Mouse (Mus musculus) cerebellum, postnatal 4 days (tissue): ENCODE measurements at regions not wholly inside any gene's neighbourhood (a gene's known extent, or its start where the extent isn't known, plus 50 kb on each side); places are given as distances from the start of the nearest gene placed in this dataset.

Experiments
- DNase-seq, 2 experiments: peaks; one replicate each; pipeline ENCODE4 v3.0.0; 2022; ENCODE audit warnings: low spot score in 2 of 2, mixed read lengths in 1 of 2

DNA sequence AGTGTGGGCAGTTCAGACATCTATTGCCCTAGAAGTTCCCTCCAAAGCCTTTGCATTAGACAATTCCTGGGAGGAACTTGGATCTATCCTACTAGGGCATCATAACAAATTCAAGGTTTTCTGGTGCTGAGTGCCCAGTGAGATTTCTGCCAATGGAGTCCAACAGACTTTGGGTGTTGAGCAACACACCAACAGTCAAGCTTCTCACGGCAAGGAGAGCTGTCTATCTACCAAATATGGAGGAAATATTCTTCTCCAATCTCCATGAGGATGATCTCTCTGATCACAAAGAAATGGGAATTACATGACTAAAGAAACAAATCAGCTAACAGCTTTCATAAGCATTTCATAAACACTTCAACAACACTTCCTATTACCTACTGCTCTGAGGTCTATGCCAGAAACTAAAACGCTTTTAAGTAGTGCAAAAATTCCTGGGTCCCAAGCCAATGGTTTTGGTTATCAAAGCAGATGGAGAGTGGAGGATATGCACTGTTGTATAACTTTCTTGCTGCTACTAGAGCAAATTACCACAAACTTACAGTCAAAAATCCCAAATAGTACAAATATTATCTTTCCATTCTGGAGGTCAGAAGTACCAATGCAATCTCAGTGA is 351.8 kb upstream of the Atp2b1 start:
- DNase-seq = no peak

DNA sequence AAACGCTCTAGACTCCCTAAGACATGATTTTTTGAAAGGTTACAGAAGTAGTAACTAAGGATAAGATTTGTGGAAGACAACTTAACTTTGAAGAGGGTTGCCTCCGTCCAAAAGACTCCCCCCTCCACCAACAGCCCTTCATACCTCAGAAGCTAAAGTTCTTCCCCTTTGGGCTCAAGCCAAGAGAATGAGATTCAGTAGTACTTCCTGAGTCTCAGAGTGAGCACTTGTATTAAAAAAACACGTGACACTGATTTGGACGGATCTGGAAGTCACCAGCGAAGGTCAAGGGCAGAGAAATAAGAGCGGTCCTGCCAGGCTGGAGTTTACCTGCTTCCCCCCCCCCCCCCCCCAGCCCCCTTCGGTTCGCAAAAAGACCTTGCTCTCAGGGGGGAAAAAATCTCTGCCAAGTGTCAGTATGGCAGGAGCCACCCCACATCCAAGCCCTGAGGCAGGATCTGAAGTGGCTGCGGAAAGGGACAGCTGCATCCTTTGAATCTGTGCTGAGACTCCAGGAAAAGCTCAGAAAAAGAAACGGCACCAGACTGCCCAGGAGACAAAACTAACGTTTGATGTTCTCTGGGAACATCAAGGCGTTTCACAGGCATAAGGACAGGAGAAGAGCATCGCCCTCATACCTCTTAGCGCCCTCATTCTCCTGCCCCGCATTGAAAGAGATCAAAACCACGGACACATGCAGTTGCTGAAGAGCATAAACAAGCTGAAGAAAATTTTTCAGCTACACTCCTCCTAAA is 341.2 kb upstream of the Atp2b1 start:
- DNase-seq = no peak

DNA sequence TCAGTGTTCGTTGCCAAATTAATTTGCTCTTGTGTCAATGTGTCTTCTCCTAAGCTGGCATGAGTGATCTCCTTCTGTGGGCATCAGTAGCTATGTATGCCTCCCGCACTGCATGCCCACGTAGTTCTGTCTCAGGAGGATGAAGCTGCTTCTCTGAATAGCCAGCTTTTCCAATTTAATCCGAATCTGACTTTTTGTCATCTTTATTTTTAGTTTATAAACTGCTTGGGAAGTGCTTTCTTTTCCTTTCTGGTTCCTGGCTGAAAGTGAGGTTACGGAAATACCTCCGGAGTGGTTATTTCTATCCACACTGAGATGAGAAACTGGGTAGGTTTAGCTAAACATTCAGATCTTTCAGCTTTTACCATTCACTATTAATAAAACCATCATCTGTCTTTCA is 337.2 kb upstream of the Atp2b1 start:
- no peak for DNase-seq

DNA sequence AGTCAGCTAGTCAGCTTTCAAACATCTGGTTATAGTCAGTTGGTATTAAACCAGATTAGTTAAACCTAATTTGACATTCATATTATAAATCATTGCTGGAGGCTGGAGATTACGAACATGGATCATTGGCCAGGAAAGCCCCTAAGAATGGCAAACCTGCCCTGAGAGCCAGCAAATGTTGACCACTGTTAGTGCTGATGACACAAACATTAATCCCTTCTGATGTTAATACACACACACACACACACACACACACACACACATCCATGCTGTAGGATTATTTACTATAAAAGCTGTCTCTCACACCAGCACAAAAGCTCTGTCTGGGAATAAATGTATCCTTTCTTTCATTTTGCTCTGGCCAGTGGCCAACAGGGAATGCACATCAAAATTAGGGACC is 329.4 kb upstream of the Atp2b1 start:
- no peak for DNase-seq

DNA sequence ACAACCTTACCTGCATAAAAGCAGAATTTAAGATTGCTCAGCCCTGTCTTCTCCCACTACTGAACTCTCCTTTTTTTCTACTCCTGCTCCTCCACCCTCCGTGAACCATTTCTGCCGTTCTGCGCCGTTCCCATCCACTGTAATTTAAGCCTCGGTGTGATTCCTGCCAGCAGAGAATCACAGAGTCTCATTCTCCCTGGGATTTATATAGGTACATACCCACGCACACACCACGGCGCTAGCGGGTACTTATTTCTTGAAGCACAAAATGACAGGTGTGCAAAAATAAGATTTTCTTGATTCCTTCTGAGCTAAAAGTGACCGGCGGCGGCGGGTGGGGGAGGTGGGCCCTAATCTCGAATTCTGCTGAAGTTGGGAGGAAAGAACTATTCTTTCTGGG is 324.5 kb upstream of the Atp2b1 start:
- DNase-seq = no peak

DNA sequence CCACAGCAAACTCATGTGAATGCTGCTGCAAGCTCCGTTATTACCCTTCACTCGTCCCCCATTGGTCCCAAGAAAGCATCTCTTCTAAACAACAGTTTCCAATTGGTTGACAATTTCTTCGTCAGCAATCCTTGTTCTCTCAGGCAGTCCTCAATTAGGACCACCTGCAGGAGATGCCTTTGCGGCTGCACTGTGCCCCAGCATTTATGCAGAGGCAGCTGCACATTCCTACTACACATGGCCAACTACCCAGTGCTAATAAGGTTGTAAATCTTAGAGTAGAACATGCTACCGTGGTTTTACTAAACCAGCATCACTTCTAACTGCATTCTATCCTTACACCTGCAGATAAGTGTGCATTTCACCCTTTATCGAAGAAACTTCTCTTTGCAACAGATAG is 322.1 kb upstream of the Atp2b1 start:
- no peak for DNase-seq

DNA sequence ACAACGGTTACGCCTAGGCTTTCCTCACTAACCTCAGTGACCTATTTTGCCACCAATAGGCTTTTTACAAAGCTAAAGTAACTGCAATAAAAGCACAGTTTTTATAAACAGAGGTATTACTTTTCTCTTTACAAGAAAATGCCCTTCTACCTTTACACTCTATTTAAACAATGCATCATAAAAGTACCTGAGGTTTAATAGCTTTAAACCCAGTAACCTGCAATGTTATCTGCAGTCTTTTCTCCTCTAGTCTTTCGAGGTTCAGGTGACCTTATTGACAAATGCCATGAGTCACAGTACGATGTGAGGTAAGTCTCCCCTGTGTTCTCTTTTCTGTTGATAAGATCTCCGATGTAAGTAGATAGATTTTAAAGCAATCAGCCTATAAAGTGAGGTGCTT is 320.3 kb upstream of the Atp2b1 start:
- DNase-seq = no peak

DNA sequence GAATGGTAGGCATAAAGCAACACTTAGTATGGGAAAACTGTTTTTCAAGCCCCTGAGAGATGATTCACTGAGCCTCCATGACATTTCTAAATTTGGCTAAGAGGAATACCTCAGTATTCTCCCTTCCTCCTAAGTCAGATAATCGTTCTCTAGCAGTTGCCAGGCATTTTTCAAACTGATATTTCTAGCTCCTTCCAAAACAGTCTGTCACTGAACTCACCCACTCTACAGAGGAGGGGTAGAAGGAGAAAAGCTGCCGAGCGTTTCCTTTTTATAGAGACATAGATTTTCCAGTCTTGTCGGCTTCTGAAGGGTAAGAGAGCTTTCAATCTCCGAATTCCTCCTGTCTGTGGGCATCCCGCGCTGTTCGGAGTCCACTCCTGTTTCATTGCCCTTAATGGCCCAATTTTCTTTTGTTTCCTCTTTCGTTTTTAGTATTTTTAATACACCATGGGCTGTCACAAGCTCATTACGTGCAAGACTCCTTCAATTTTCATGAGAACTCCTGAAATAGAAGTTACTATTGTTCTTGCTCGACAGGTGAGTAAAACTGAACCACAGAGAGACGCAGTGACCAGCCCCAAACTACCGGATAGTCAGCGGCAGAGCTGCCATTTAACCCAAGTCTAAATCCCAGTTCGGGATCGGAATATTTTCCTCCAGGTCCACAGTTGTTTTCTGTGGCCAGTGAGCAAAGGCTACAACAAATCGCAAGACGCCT is 305.8 kb upstream of the Atp2b1 start:
- DNase-seq = no peak

DNA sequence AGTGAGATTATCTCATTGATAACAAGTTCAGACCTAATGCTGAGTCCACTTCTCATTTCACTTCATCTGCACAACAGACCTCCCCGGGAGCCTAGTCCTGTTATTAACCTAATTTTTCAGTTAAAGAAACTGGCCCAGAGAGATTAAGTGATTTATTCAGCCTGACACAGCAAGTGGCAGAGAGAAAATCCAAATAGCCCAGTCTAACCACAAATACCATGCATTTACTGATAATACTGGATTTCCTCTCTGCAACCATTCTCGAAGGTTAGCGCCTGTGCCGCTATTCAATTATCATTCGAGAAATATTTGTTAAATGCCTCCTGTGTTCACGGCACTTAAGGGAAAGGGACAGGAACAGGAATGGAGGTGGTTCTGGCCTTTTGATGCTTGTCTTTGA is 303.5 kb upstream of the Atp2b1 start:
- DNase-seq = no peak

DNA sequence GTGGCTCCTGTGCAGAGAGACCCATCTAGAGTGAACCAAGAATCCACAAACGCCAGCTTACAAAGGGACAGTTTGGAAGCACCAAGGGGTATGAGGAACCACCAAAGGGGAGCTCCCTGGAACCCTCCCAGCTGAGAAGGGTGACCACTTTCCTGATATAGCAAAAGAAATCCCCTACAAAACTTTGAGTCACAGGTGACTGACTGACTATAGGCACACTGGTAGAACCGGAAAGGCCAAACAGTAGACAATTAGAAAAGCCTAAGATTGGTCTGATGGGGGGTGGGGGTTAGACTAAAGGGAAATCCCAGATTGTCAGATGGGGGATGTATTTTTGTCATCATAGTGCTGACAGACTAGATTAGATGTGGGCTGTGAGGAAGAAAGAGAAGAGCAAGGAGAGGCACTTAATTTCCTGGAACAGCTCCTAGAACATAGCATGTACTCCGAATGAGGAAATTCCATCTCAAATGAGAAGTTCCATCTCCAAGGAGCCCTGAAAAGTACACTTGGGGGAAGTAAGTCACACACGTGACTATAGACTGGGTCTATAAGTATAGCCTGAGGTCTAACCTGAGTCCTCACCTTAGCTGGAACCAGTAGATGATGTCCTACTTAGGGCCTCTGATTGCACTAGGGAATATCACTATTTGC is 302.4 kb upstream of the Atp2b1 start:
- no peak for DNase-seq

DNA sequence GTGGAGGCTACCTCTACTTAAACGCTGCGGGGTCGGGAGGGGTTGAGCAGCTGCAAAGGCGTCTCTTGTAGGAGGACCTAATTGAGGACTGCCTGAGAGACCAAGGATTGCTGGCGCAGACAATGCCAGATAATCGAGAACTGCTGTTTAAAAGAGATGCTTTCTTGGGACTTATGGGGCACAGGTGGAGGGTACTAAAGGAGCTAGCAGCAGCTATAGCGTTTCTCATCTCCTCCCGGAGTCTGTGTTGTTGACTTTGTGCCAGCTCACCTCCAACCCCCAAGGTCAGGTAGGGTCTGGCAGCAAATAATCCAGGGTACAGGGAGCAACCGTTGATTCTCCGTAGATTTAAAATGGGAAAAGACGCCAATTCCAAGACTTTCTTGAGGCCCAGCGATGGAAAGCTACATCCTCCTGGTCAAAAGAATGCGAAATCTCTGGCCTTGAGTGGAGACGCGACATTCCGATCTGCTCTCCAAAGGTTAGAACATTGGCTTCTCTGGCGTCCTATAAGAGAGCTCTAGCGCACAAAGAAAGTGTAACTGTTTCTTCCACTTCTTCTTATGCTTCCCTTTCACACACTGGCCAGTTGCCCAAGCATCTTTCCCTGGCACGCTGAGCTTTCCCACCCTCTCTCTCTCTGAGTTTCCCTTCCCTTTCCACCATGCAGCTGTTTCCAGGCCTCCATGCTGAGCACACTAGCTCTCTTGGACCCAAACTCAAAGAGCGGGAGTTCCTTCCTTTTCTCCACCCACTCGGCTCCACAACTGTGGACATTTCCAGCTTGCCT is 295.3 kb upstream of the Atp2b1 start:
- no peak for DNase-seq

DNA sequence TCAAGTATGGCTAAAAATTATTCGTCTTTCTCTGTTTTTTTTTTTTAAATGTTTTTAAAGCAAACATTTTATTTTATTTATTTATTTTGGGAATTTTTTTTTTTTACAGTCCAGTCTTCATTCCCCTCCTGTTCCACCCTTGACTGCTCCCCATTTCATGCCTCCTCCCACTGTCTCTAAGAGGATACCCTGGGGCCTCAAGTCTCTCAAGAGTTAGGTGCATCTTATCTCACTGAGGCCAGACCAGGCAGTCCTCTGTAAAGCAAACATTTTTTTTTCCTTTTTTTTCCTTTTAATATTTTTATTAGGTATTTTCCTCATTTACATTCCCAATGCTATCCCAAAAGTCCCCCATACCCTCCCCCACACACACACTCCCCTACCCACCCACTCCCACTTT is 290.1 kb upstream of the Atp2b1 start:
- no peak for DNase-seq

DNA sequence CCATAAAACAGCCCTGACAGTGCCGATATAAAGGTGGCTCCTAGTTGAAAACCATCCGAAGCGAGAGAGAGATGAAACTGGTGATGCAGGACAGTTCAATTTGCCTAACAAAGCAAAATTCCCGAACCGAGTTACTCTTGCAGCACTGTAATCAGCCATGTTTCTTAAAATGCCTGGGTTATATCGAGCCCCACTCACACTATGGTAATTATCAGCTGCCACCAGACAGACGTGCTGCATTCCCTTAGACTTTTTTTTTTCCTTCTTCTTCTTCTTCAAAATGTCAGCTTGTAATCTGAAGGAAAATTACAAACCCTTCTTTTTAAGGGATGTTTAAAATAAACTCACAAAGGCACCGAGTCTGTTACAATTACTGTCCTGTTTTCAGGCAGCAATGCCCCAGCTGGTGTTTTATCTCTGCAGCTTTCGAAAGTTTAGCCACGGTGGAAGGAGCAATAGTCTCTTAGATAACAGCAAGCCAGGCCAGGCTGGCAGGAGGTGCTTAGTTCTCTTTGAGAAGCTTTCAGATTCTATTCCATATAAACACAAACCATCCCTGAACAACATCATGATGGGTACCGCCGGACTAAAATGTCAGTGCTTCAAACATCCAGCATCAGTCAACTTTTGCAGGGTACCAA is 289.4 kb upstream of the Atp2b1 start:
- DNase-seq = no peak

DNA sequence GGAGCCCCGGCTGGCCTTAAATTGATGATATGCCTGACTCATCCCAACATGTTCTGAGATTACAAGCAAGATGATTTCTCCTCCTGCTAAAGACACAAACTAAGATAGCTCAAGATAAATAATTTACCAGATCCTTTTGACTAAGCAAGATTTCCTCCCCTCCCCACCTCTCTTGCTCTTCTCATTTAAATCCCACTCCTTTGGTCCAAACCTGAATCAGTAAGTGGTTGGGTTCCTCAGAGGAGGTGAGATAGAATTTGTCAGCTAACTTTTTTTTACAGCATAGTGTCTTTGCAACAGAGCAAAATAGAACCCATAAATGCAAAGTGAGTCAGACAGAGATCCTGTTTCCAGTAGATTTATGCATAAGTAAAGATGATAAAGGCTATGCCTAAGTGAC is 286.0 kb upstream of the Atp2b1 start:
- no peak for DNase-seq

DNA sequence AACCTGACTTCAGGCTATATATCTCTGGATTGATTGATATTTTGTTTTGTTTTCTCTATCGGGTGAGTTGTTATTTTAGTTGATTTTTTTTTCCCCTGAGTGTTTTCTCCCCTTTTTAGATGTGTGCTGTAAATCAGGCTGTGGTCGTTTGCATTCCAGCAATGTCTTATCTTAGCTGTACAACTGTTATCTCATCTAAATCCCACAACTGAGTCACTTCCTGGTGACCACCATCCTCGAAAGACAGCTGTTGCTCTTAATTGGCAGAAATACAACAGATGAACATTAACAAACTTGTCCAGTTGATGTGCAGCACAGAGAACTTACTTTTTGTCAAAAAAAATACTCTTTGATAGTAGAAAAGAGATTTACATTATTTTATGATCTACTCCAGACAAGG is 285.0 kb upstream of the Atp2b1 start:
- DNase-seq = no peak

DNA sequence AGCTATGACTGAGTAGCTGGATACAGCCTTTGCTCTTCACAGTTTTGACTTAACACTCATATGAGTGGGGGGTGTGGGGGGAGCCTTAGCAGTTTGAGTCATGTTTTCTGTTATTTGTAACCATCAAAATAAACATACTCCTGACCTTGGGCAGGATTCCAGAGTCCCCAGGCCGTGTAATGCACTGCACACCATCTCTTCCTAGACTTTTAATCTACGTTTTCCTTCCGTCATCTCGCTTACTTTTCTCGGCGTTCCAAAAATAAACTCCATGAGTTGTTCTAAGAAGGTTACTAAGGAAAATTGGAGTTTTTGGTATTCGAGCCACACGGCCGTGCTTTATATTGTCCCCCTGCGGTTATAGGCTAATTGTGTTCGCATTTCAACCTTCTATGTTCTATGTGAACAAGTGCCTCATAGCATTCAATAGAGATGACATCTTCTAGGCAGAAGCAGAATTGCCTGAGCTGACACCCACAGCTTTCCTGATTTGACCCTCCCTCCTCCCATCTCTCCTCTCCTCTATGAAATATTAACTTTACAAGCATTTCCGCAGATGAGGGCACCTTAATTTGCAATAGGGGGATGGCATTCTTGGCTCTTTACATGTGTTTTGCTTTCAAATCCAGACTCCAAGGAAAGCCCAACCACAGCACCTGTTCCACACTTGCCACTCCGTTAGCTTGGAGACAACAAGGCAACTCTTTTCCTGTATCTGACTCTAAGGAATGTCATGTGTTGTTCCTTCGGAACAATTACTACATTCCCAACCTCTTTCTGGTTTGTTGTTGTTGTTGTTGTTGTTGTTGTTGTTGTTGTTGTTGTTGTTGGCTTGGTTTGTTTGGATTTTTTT is 276.2 kb upstream of the Atp2b1 start:
- DNase-seq = no peak

DNA sequence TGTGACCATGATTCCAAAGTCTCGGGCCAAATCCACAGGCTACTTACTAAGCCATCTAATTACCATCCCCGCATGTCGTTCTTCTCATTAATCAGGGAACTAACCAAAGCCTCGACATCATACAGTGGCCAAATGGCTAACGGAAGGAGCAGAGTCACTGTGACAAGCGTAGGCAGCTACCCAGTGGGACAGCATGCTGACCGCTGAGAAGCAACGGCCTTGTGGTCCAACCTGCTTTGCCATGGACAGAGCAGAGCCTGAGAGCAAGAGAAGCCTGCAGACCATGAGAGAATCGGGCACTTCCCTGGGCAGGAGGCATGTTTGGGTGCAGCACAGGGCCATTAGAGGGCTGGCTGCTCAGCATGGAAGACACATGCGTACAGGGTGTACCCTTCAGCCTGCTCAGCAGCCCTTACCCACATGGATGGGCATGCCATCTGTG is 268.5 kb upstream of the Atp2b1 start:
- DNase-seq = peak; percentile 20 to 42

DNA sequence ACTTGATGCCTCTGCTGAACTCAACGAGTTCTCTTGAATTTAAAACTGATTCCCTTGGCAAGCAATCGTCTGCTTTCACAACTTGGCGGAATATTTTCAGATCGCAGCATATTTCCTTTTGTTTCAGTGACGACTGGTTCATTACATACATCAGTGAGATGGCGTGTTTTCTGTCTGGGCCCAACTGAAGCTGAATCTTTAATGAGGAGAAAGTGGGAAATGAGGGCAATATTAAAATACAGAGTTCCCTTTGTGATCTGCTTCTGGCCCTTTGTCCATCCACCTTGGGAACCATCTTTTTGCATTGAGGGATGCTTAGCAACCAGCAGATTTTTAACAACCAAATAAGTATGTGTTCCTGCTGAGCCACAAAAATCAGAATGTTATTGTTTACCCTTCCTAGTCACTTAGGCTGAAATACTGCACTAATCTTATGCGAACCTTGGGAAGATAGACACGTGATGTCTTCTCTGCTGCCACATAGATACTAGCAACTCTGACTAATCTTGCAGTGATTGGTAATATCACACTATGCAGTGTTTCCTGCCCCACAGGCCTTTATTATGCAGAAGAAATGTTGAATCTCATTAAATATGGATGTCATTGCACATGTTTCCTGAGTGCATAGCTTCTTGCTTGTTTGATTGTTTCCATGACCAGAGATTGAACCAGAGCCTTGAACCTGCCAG is 267.8 kb upstream of the Atp2b1 start:
- DNase-seq = peak in 1 of 2 experiments; percentile 3

DNA sequence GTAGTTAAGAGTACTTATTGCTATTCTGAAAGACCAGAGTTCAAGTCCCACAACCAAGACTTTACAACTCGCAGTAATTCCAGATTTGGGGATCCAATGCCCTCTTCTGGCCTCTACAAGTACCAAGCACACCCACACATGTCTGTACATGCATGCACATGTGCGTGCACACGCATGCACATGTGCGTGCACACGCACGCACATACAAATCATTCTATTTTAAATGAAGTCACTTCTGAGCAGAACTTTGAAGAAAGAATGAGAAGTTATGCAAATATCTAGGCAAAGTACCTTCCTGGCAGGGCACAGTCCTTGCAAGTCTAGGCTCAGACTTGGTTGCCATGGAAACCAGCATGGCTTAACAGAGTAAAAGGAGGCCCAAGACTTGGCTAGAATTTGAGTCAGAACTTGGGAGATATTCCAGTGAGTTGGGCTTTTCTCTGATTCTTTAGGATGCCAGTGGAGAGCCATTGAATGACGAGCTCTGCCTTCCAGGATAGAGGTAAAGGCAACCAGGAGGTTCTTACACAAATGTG is 265.4 kb upstream of the Atp2b1 start:
- DNase-seq = no peak
